Mouse (Mus musculus): ENCODE results near the gene Glipr1l1. TPM values are rescaled to one million over a fixed set of nuclear protein-coding genes. Genes with fewer than 3 reads are reported as not detected.
"Not testable (repeated sequence)": the region's sequence is repeated elsewhere in the genome, so short reads cannot be mapped to it uniquely, and the experiment has no call there.

Gene Glipr1l1
- polyA plus RNA-seq (2012; ENCODE audit: insufficient read depth, insufficient read length, low replicate concordance, missing spikeins) = not detected in 2 replicates

GRCm38 (mm10) chr10:112059702-112060582 is at the start of gene Glipr1l1:
Glipr1l1 (plus strand) TSS chr10:112060189.
- TF ChIP-seq POLR2A (IDR thresholded peaks at IDR 0.05; ENCODE audit: insufficient read depth, low read depth, low read length) = no peak
- no peak for TF ChIP-seq CTCF (IDR thresholded peaks at IDR 0.05; ENCODE audit: insufficient read depth, low read depth, low read length)
- Histone ChIP-seq H3K27ac (ENCODE audit: insufficient read depth, low read depth, low read length) (no peak within 1 kb of the TSS), H3K4me3 (ENCODE audit: insufficient read depth, low read depth, low read length) (no peak within 1 kb of the TSS), H3K4me1 (ENCODE audit: control insufficient read depth, insufficient read depth, low read length) (no peaks in the 10 kb centered on the region)
- WGBS = 29% methylated on average over 14 of the region's 14 CpGs

DNA sequence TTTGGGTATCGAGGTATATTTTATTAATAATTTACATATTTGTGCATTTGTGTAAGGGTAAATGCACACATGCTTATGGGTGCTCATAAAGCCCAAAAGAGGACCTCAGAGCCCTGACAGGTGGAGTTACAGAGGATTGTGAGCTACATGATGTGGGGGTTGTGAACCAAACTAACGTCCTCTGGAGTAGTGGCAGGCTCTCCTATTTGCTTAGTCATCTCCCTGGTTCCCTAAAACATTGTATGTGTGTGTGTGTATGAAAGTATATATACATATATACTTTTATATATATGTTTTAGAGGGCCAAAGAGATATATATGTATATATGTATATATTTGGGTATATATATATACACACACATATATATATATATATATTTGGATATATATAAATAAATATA is 36.4 kb upstream of the Glipr1l1 start:
- Histone ChIP-seq H3K27ac (ENCODE audit: insufficient read depth, low read depth, low read length) (no peak overlapping the region), H3K4me3 (ENCODE audit: insufficient read depth, low read depth, low read length) (no peak overlapping the region), H3K4me1 (ENCODE audit: control insufficient read depth, insufficient read depth, low read length) (no peaks in the 10 kb centered on the region)
- TF ChIP-seq CTCF (IDR thresholded peaks at IDR 0.05; ENCODE audit: insufficient read depth, low read depth, low read length) = no peak
- TF ChIP-seq POLR2A (IDR thresholded peaks at IDR 0.05; ENCODE audit: insufficient read depth, low read depth, low read length) = no peak
- WGBS = 82% methylated on average over 2 of the region's 2 CpGs

DNA sequence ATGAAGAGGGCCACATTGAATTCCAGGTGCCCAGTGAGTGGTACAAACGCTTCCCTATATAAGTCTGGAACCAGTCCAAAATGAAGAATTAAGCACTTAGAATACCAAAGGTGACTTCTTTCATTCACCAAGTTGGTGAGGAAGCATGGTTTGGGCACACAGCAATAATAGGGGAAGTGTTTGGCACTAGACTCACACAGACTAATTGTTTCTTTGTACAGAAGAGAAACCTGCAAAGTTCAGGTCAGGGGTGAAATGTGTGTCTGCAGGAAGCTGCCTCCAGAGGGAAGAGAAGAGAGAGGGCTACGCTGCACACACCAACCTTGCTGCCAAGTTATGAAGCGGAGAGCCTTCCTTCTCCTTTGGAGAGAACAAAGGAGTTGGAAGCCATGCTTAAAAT is 31.3 kb upstream of the Glipr1l1 start:
- H3K27ac ChIP-seq (ENCODE audit: insufficient read depth, low read depth, low read length) = not testable (repeated sequence)

DNA sequence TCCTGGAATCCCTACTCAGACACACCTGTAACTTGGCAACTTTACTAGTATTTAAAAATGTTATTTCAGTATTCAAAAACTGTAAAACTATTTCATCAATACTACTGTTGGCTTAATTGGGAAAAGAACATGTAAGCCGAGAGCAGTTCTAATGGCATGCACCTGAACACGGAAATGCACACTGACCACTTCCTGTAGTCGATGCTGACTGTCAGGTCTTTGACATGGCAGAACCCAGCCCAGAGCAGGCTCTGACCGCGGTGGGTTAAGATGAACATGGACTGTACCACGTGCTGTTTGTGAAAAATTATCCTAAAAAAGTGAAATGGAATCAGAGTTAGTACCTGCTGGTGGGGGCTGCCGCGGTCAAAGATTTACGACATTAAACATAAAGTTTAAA is 16.5 kb upstream of the Glipr1l1 start:
- H3K4me1 ChIP-seq (ENCODE audit: control insufficient read depth, insufficient read depth, low read length); H3K27ac ChIP-seq (ENCODE audit: insufficient read depth, low read depth, low read length); H3K4me3 ChIP-seq (ENCODE audit: insufficient read depth, low read depth, low read length): not testable (repeated sequence)
- WGBS = 81% methylated on average over 9 of the region's 9 CpGs

More for the DNA sequence above, 31.3 kb upstream of the Glipr1l1 start:
- 68% methylated on average over 3 of the region's 3 CpGs for WGBS
- not testable (repeated sequence) for H3K4me3 ChIP-seq (ENCODE audit: insufficient read depth, low read depth, low read length); H3K4me1 ChIP-seq (ENCODE audit: control insufficient read depth, insufficient read depth, low read length)

DNA sequence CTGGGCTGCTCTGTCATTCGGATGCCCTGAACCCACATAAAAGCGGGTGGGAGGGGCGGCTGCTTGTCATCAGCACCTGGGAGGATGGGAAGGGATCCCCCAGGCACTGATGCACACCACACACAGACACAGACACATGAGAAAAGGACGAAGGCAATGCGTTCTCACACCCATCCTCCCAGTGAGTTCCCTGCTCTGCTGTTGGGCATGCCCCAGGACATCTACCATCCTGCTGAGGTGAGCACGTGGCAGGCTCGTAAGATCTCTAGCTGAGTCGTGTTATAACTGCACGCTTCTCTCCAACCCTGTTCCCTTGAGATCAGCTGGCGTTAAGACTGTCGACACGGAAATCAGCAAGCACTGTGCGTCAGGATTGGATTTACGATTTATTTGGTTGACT is 15.7 kb upstream of the Glipr1l1 start:
- H3K4me3 ChIP-seq (ENCODE audit: insufficient read depth, low read depth, low read length); H3K4me1 ChIP-seq (ENCODE audit: control insufficient read depth, insufficient read depth, low read length); H3K27ac ChIP-seq (ENCODE audit: insufficient read depth, low read depth, low read length): not testable (repeated sequence)
- 60% methylated on average over 13 of the region's 14 CpGs for WGBS

DNA sequence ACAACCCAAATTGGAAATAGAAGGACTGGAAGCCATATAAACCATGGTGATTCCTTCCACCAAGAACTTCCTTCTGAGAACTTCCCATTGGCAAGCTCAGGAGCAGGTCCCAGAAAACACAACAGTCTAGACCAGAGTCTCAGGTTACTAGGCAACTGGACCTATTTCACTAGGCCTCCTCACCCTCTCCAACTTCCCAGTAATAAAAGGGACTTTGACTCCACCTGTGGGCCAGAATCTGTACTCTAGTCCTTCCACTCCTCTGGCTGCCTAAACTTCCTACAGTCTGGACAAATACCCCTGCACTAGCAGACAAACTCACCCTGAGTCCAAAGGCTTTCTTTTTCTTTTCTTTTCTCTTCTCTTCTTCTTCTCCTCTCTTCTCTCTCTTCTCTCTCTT is 8.8 kb upstream of the Glipr1l1 start:
- Histone ChIP-seq H3K4me1 (ENCODE audit: control insufficient read depth, insufficient read depth, low read length) (no peaks in the 10 kb centered on the region), H3K27ac (ENCODE audit: insufficient read depth, low read depth, low read length) (no peak overlapping the region), H3K4me3 (ENCODE audit: insufficient read depth, low read depth, low read length) (no peak overlapping the region)
- TF ChIP-seq CTCF (IDR thresholded peaks at IDR 0.05; ENCODE audit: insufficient read depth, low read depth, low read length) (no peak), POLR2A (IDR thresholded peaks at IDR 0.05; ENCODE audit: insufficient read depth, low read depth, low read length) (no peak)

DNA sequence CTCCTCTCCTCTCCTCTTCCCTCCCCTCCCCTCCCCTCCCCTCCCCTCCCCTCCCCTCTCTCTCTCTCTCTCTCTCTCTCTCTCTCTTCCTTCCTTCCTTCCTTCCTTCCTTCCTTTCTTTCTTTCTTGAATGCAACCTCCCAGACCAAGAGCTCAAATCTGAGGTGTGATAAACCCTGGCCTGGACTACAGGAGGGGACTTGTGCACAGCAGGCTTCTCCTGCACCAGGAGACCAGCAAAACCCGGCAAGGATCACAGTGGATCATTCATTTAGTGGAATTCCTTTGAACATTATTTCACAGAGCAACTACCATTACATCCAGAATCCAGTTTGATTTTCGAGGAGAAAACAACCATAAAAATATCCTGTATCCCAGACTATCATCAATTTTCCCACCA is 8.0 kb upstream of the Glipr1l1 start:
- WGBS = 69% methylated on average over 2 of the region's 2 CpGs
- not testable (repeated sequence) for H3K4me3 ChIP-seq (ENCODE audit: insufficient read depth, low read depth, low read length); H3K4me1 ChIP-seq (ENCODE audit: control insufficient read depth, insufficient read depth, low read length); H3K27ac ChIP-seq (ENCODE audit: insufficient read depth, low read depth, low read length)

GRCm38 (mm10) chr10:112060583-112060934 is 570 bp downstream of the Glipr1l1 start:
- H3K4me1 ChIP-seq (ENCODE audit: control insufficient read depth, insufficient read depth, low read length); H3K4me3 ChIP-seq (ENCODE audit: insufficient read depth, low read depth, low read length); H3K27ac ChIP-seq (ENCODE audit: insufficient read depth, low read depth, low read length): not testable (repeated sequence)
- WGBS = 81% methylated on average over 6 of the region's 6 CpGs

- Histone ChIP-seq H3K4me3 (ENCODE audit: insufficient read depth, low read depth, low read length) (no peak overlapping the region), H3K27ac (ENCODE audit: insufficient read depth, low read depth, low read length) (no peak overlapping the region), H3K4me1 (ENCODE audit: control insufficient read depth, insufficient read depth, low read length) (no peaks in the 10 kb centered on the region)
- no peak for TF ChIP-seq POLR2A (IDR thresholded peaks at IDR 0.05; ENCODE audit: insufficient read depth, low read depth, low read length)
- TF ChIP-seq CTCF (IDR thresholded peaks at IDR 0.05; ENCODE audit: insufficient read depth, low read depth, low read length) = no peak
- WGBS = 42% methylated on average over 2 of the region's 2 CpGs
These were observed 20.1 kb downstream of the Glipr1l1 start for GRCm38 (mm10) chr10:112080044-112080443.

DNA sequence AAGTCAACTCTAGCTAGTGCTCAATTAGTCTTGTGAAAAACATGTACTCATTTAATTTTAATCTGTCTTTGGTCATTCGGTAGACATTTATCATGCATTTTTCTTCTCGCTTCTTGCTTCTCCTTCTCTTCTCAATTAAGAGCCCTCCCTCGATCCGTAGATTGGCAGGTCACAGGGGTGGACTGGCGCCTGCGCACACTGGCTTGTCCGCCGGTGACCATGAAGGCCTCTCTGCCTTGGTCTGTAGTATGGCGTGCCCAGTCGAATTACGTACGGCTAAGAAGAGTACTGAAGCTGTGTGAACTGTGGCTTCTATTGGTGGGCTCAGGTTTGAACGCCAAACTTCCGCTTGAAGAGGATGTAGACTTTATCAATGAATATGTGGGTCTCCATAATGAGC is 23.2 kb downstream of the Glipr1l1 start, which contains the start of gene Glipr1l2:
Gene Glipr1l2, plus strand, starts transcription at position 198 of the 400 bp plus-strand sequence.
- Histone ChIP-seq H3K4me1 (ENCODE audit: control insufficient read depth, insufficient read depth, low read length) (no peaks in the 10 kb centered on the region), H3K27ac (ENCODE audit: insufficient read depth, low read depth, low read length) (no peak within 1 kb of the TSS), H3K4me3 (ENCODE audit: insufficient read depth, low read depth, low read length) (no peak within 1 kb of the TSS)
- WGBS = 95% methylated on average over 14 of the region's 14 CpGs
- TF ChIP-seq CTCF (IDR thresholded peaks at IDR 0.05; ENCODE audit: insufficient read depth, low read depth, low read length) = no peak

- WGBS = 4% methylated on average over 5 of the region's 5 CpGs
- H3K4me1 ChIP-seq (ENCODE audit: control insufficient read depth, insufficient read depth, low read length); H3K4me3 ChIP-seq (ENCODE audit: insufficient read depth, low read depth, low read length); H3K27ac ChIP-seq (ENCODE audit: insufficient read depth, low read depth, low read length): not testable (repeated sequence)
These were observed 45.8 kb downstream of the Glipr1l1 start for GRCm38 (mm10) chr10:112105785-112106184.

All from olfactory bulb, adult 2 months (tissue).